Mouse (Mus musculus) retina, embryonic 14.5 days (tissue): Measurements from ENCODE around the gene Klhdc7b.

ENCODE experiments used
- DNase-seq: peaks from one replicate; pipeline ENCODE4 v3.0.0-alpha.2; 2015; ENCODE audit warnings: low spot score

The Klhdc7b gene

GRCm38 (mm10) chr15:89374801-89375534, 9.7 kb upstream of the Klhdc7b start:
- DNase-seq, result peak; percentile 12

GRCm38 (mm10) chr15:89376040-89376439, 8.7 kb upstream of the Klhdc7b start:
- no peak for DNase-seq

GRCm38 (mm10) chr15:89376957-89377356, 7.8 kb upstream of the Klhdc7b start, which contains the start of gene Tymp:
TSS of gene Tymp (minus strand) at chr15:89377039.
- no peak for DNase-seq

- peak; percentile 10 for DNase-seq
These were observed 7.4 kb upstream of the Klhdc7b start for GRCm38 (mm10) chr15:89377362-89377761.

- DNase-seq, result no peak
These were observed 6.5 kb upstream of the Klhdc7b start for GRCm38 (mm10) chr15:89377938-89378828.

- DNase-seq, result peak; percentile 36
These were observed 5.8 kb upstream of the Klhdc7b start, which contains the start of gene Odf3b for GRCm38 (mm10) chr15:89378831-89379401. TSS of gene Odf3b (minus strand) at chr15:89379282.

- DNase-seq, result no peak
These were observed 5.3 kb upstream of the Klhdc7b start for GRCm38 (mm10) chr15:89379429-89379828.

GRCm38 (mm10) chr15:89387127-89387526, 2.4 kb downstream of the Klhdc7b start:
- no peak for DNase-seq

- no peak for DNase-seq
These were observed 5.4 kb downstream of the Klhdc7b start for GRCm38 (mm10) chr15:89390081-89390480.

GRCm38 (mm10) chr15:89396883-89397282, 12.2 kb downstream of the Klhdc7b start:
- DNase-seq, result no peak

GRCm38 (mm10) chr15:89398146-89398545, 13.4 kb downstream of the Klhdc7b start:
- peak; percentile 68 for DNase-seq

- no peak for DNase-seq
These were observed 15.0 kb downstream of the Klhdc7b start for GRCm38 (mm10) chr15:89399716-89400115.

- no peak for DNase-seq
These were observed 17.8 kb downstream of the Klhdc7b start for GRCm38 (mm10) chr15:89402471-89402870.

GRCm38 (mm10) chr15:89404831-89405623, 20.3 kb downstream of the Klhdc7b start:
- no peak for DNase-seq

- no peak for DNase-seq
These were observed 22.0 kb downstream of the Klhdc7b start for GRCm38 (mm10) chr15:89406691-89407090.

GRCm38 (mm10) chr15:89410118-89410517, 25.4 kb downstream of the Klhdc7b start, which contains the start of gene Syce3:
TSS of gene Syce3 (minus strand) at chr15:89410503.
- no peak for DNase-seq

GRCm38 (mm10) chr15:89415282-89415681, 30.6 kb downstream of the Klhdc7b start:
- no peak for DNase-seq

- no peak for DNase-seq
These were observed 37.2 kb downstream of the Klhdc7b start for GRCm38 (mm10) chr15:89421938-89422337.

GRCm38 (mm10) chr15:89424621-89425020, 39.9 kb downstream of the Klhdc7b start:
- no peak for DNase-seq

GRCm38 (mm10) chr15:89425711-89426121, 41.0 kb downstream of the Klhdc7b start, which contains the start of gene Cpt1b:
TSS of gene Cpt1b (minus strand) at chr15:89425863.
- DNase-seq, result no peak

- DNase-seq, result no peak
These were observed 42.0 kb downstream of the Klhdc7b start for GRCm38 (mm10) chr15:89426716-89427115.
